Mouse (Mus musculus): ENCODE measurements around the gene Trim24. TPM values are rescaled to one million over a fixed set of nuclear protein-coding genes. Genes with fewer than 3 reads are reported as not detected.

Gene Trim24
- total and polyA plus RNA-seq, 3 experiments = 11.4 to 19.2 TPM; not detected in 1

DNA sequence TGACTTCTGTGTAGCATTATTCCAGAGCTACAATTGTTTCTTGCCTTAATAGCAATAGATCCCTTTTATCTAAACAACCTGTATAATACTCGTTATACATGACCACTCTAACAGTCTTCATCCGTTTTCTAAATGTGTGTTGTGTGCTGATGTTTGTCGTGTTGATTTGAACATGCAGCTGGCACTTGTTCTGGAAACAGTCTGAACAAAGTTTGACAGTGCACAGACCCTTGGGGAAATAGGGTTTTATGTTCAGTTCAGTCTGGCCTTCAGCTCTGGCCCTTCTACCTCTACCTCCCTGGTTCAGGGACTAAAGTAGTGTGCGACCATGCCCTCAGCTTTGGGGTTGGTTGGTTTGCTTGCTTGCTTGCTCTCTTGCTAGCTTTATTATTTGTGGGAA is 96.8 kb downstream of the Trim24 start:
- Histone ChIP-seq H3K4me3 (ENCODE audit: control insufficient read depth in 1 of 2, insufficient read depth in 1 of 2, low read depth in 2 of 2, low read length in 2 of 2) (no peak overlapping the region), H3K27ac (ENCODE audit: control insufficient read depth, low read depth, low read length) (no peak overlapping the region), H3K79me2 (ENCODE audit: control insufficient read depth, insufficient read depth, low read length, poor library complexity) (no peaks in the 10 kb centered on the region), H3K36me3 (ENCODE audit: control insufficient read depth in 1 of 2, insufficient read depth in 2 of 2, low read length in 2 of 2) (no peaks in the 10 kb centered on the region), H3K27me3 (ENCODE audit: control insufficient read depth in 1 of 2, insufficient read depth in 2 of 2, low read length in 2 of 2) (no peaks in the 10 kb centered on the region), H3K9ac (ENCODE audit: control insufficient read depth, low read depth, low read length, poor library complexity, severe bottlenecking) (no peak overlapping the region), H3K9me3 (replicated peaks; ENCODE audit: insufficient read depth, low read length) (no peaks in the 10 kb centered on the region), H3K4me1 (ENCODE audit: control insufficient read depth in 1 of 2, insufficient read depth in 2 of 2, low read length in 2 of 2) (no peaks in the 10 kb centered on the region)
- no peak for DNase-seq (ENCODE audit: low read depth, low spot score)
- no peak for TF ChIP-seq MAZ (IDR thresholded peaks at IDR 0.05; ENCODE audit: low read depth, low read length)
- no peak for TF ChIP-seq MEF2A (IDR thresholded peaks at IDR 0.05; ENCODE audit: extremely low read depth, insufficient replicate concordance, low read depth, low read length, poor library complexity, severe bottlenecking)
- no peak for TF ChIP-seq SIN3A (IDR thresholded peaks at IDR 0.05; ENCODE audit: low read length)
- TF ChIP-seq ZMIZ1 (IDR thresholded peaks at IDR 0.05; ENCODE audit: low read depth, low read length) = no peak
- no peak for TF ChIP-seq GABPA (IDR thresholded peaks at IDR 0.05; ENCODE audit: low read depth, low read length)
- no peak for TF ChIP-seq POLR2A (IDR thresholded peaks at IDR 0.05; ENCODE audit: control insufficient read depth in 1 of 2, insufficient read depth in 1 of 2, low read depth in 1 of 2, low read length in 2 of 2, poor library complexity in 1 of 2)
- TF ChIP-seq RCOR1 (IDR thresholded peaks at IDR 0.05; ENCODE audit: low read depth, low read length) = no peak
- TF ChIP-seq POLR2AphosphoS5 (IDR thresholded peaks at IDR 0.05; ENCODE audit: borderline replicate concordance, low read depth, low read length) = no peak
- TF ChIP-seq GATA1 (IDR thresholded peaks at IDR 0.05; ENCODE audit: low read depth, low read length) = no peak
- TF ChIP-seq CTCF (IDR thresholded peaks at IDR 0.05 in 2 of 3, conservative IDR thresholded peaks at IDR 0.05 in 1 of 3; ENCODE audit: control insufficient read depth in 1 of 3, insufficient read depth in 1 of 3, low read depth in 2 of 3, low read length in 3 of 3, poor library complexity in 1 of 3, severe bottlenecking in 1 of 3) = no peak

DNA sequence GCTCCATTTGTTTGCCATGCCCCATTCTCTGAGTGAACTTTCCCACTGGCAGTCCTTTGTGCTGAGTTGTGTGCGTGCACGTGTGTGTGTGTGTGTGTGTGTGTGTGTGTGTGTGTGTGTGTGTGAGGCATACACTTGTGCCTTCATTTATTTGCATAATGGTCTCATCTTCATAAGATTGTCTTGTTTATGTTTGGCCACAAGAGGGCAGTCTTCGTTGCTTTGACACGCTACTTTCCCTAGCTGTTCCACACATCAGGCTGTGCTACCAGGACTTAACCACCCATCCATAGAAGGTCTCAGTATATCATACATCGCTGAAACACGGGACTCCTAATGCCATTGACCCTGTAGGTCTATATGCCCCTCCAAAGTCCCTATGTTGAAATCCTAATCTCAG is 136.8 kb downstream of the Trim24 start:
- no peaks in the 10 kb centered on the region; a peak in 1 of 4 replicates for H3K27me3 ChIP-seq (ENCODE audit: control insufficient read depth in 1 of 2, insufficient read depth in 2 of 2, low read length in 2 of 2)
- H3K9ac ChIP-seq (ENCODE audit: control insufficient read depth, low read depth, low read length, poor library complexity, severe bottlenecking) = no peak overlapping the region
- no peak overlapping the region for H3K27ac ChIP-seq (ENCODE audit: control insufficient read depth, low read depth, low read length)
- no peaks in the 10 kb centered on the region for H3K79me2 ChIP-seq (ENCODE audit: control insufficient read depth, insufficient read depth, low read length, poor library complexity)
- H3K9me3 ChIP-seq (replicated peaks; ENCODE audit: insufficient read depth, low read length) = no peaks in the 10 kb centered on the region
- H3K36me3 ChIP-seq (ENCODE audit: control insufficient read depth in 1 of 2, insufficient read depth in 2 of 2, low read length in 2 of 2) = no peaks in the 10 kb centered on the region
- H3K4me1 ChIP-seq (ENCODE audit: control insufficient read depth in 1 of 2, insufficient read depth in 2 of 2, low read length in 2 of 2) = no peaks in the 10 kb centered on the region
- no peak overlapping the region for H3K4me3 ChIP-seq (ENCODE audit: control insufficient read depth in 1 of 2, insufficient read depth in 1 of 2, low read depth in 2 of 2, low read length in 2 of 2)
- DNase-seq (ENCODE audit: low read depth, low spot score) = peak; percentile 74
- TF ChIP-seq POLR2A (IDR thresholded peaks at IDR 0.05; ENCODE audit: control insufficient read depth in 1 of 2, insufficient read depth in 1 of 2, low read depth in 1 of 2, low read length in 2 of 2, poor library complexity in 1 of 2) (no peak), RCOR1 (IDR thresholded peaks at IDR 0.05; ENCODE audit: low read depth, low read length) (no peak), USF2 (IDR thresholded peaks at IDR 0.05; ENCODE audit: borderline replicate concordance in 1 of 2, insufficient read depth in 1 of 2, low read depth in 1 of 2, low read length in 2 of 2) (no peak), BHLHE40 (IDR thresholded peaks at IDR 0.05; ENCODE audit: borderline replicate concordance, low read depth, low read length) (peak; percentile 55; the same call in 1 of the 2 replicates), MXI1 (IDR thresholded peaks at IDR 0.05; ENCODE audit: low read depth, low read length) (no peak), KAT2A (conservative IDR thresholded peaks at IDR 0.05; ENCODE audit: low read depth, low read length) (no peak), ETS1 (IDR thresholded peaks at IDR 0.05; ENCODE audit: low read depth, low read length) (no peak), MYB (IDR thresholded peaks at IDR 0.05; ENCODE audit: low read depth, low read length) (no peak), EP300 (IDR thresholded peaks at IDR 0.05; ENCODE audit: low read depth in 1 of 2, low read length in 2 of 2) (no peak), E2F4 (IDR thresholded peaks at IDR 0.05; ENCODE audit: borderline replicate concordance, low read depth, low read length) (no peak), ZMIZ1 (IDR thresholded peaks at IDR 0.05; ENCODE audit: low read depth, low read length) (no peak), TBP (IDR thresholded peaks at IDR 0.05; ENCODE audit: low read depth, low read length) (no peak), MEF2A (IDR thresholded peaks at IDR 0.05; ENCODE audit: extremely low read depth, insufficient replicate concordance, low read depth, low read length, poor library complexity, severe bottlenecking) (no peak), POLR2AphosphoS2 (IDR thresholded peaks at IDR 0.05; ENCODE audit: low read length) (no peak), ZC3H11A (IDR thresholded peaks at IDR 0.05; ENCODE audit: low read depth, low read length) (peak; percentile 29), POLR2AphosphoS5 (IDR thresholded peaks at IDR 0.05; ENCODE audit: borderline replicate concordance, low read depth, low read length) (no peak), TAL1 (IDR thresholded peaks at IDR 0.05; ENCODE audit: low read length) (no peak), TCF12 (IDR thresholded peaks at IDR 0.05; ENCODE audit: low read depth, low read length) (no peak), ZNF384 (IDR thresholded peaks at IDR 0.05; ENCODE audit: low read depth, low read length) (no peak), SIN3A (IDR thresholded peaks at IDR 0.05; ENCODE audit: low read length) (no peak), NRF1 (IDR thresholded peaks at IDR 0.05; ENCODE audit: insufficient read depth, low read depth, low read length, poor library complexity, severe bottlenecking) (no peak), SMC3 (IDR thresholded peaks at IDR 0.05; ENCODE audit: low read depth, low read length) (peak; percentile 65), GABPA (IDR thresholded peaks at IDR 0.05; ENCODE audit: low read depth, low read length) (no peak), MAX (IDR thresholded peaks at IDR 0.05; ENCODE audit: low read length) (no peak), MAZ (IDR thresholded peaks at IDR 0.05; ENCODE audit: low read depth, low read length) (no peak), MAFK (IDR thresholded peaks at IDR 0.05; ENCODE audit: borderline replicate concordance, low read depth, low read length) (no peak), GATA1 (IDR thresholded peaks at IDR 0.05; ENCODE audit: low read depth, low read length) (no peak), NELFE (IDR thresholded peaks at IDR 0.05; ENCODE audit: low read depth, low read length) (no peak), ELF1 (IDR thresholded peaks at IDR 0.05; ENCODE audit: low read depth, low read length) (no peak)

All from MEL (cell line).